Mouse (Mus musculus) T-cell, adult 66 days (primary cell): ENCODE results near the gene Pcsk6. TPM values are rescaled to one million over a fixed set of nuclear protein-coding genes. Genes with fewer than 3 reads are reported as not detected.

Experiments
- total RNA-seq, 2 experiments: library from RNA; stranded (reverse); gene quantifications; 3 replicates in 1 of 2; 4 replicates in 1 of 2; pipeline ENCODE4 v1.2.4; 2023

Pcsk6 gene
- total RNA-seq, result not detected

GRCm38 (mm10) chr7:65861591-65862472 lies at the start of gene Pcsk6:
TSS of gene Pcsk6 (plus strand) at chr7:65861734.

DNA sequence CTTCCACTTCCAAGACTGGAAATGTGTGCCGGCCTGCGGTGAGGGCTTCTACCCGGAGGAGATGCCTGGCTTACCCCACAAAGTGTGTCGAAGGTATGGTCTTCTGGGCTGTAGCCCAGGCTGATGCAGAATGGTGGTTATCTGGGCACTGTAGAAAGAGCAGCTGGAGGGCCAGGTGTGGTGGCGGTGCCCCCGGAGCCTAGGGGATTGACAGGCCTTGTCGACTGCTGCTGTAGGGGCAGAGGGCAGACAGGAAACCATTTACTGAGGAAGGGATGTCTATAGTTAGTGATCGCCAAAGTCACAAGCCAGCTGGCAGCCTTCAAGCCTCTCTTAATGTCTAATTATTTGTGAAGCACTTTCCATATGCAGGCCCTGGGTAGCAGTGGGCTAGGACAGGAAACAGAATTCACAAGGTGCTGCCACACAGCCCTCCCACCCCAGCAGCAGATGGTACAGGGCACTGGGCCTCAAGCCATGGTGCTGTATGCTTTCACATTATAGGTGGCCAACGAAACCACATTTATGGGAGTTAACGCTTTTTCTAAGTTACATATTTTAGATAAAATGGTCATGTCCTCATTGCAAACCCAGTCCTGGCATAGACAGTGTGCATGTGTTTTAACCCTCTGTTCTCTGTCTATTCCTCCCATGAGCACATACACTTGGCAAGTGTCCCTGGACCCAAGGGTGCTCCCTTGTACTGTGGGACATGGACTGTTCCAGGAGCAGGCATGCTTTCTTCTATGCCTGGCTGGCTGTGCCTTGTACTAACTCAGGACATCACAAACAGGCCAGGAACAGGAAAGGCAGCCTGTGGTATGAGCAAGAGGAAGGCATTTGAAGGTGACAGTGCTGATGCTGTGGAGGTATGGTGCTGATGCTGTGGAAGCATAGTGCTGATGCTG lies 182.3 kb downstream of the Pcsk6 start, which contains the start of gene Gm45213:
Gene Gm45213, plus strand, starts transcription at position 51 of the 908 bp plus-strand sequence.

GRCm38 (mm10) chr7:66058703-66059102 lies 197.2 kb downstream of the Pcsk6 start, which contains the start of gene Snrpa1:
TSS of gene Snrpa1 (plus strand) at chr7:66059003.

DNA sequence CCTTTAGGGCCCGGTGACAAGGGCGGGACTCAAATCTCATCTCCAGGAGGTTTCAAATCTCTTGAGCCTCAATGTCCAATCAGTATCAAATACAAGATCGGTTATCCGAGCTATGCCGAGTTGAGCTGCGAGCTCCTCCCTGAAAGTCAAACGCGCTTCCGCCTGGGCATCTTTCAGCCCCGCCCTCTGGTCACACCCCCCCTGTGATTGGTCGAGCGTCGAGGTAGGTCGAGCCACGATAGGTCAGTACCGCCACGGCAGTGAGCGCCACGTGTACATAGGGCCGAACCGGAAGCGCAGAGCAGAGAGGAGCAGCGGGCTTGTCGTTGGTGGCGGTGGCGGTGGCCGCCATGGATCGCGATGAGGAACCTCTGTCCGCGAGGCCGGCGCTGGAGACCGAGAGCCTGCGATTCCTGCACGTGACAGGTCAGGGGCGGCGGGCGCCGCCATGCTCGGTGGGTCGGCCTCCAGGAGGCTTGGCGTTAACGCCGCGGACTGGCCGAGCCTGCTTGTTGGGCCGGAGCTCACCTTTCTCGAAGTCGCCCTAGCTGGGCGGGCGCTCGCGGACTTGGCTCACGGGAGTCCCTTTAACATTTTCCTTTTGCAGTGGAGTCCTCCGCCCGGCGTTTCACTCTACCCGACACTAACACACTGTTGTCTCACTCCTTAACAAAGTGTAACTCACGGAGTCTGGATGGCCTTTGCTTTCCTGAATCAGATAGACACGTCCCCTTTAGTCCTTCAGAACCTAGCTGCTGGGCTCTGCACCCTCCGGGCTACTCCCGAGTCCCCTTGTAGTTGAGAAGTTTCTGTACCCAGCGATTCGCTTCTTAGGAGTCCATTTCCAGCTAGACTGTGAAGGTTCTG lies 218.1 kb downstream of the Pcsk6 start, which contains the start of gene Selenos:
Gene Selenos, plus strand, starts transcription at position 286 of the 867 bp plus-strand sequence.

Other genes with a start within 250 kb of the Pcsk6 start
- gene Tarsl2, start 216.8 kb upstream of the Pcsk6 start, total RNA-seq, result 10 to 100 TPM; 12.4 to 15.9 TPM
- gene Tm2d3, start 170.6 kb upstream of the Pcsk6 start, total RNA-seq, result 10 to 100 TPM; 23.1 to 25.4 TPM
- not detected for gene Gm45213, start 181.9 kb downstream of the Pcsk6 start, total RNA-seq
- 10 to 100 TPM; 77.0 to 83.3 TPM for gene Snrpa1, start 197.3 kb downstream of the Pcsk6 start, total RNA-seq
- gene Selenos, start 217.9 kb downstream of the Pcsk6 start, total RNA-seq, result 10 to 100 TPM; 54.2 to 68.5 TPM
- 10 to 100 TPM; 31.6 to 39.9 TPM for gene Chsy1, start 247.8 kb downstream of the Pcsk6 start, total RNA-seq